Mouse (Mus musculus): ENCODE data around the gene Cxcl1. TPM values are rescaled to one million over a fixed set of nuclear protein-coding genes. Genes with fewer than 3 reads are reported as not detected.
A peak's percentile ranks its signal among the peaks of the same experiment; 100 is the strongest.
"Not testable (repeated sequence)": the region's sequence is repeated elsewhere in the genome, so short reads cannot be mapped to it uniquely, and the experiment has no call there.

Cxcl1 gene
- not detected in 2 replicates for polyA plus RNA-seq (2016; fragmentation: Nextera tagmentation; extraction: Ambion mirVana)

GRCm38 (mm10) chr5:90890519-90891463, at the start of gene Cxcl1:
Cxcl1 (plus strand) TSS chr5:90891241.
- H3K27ac ChIP-seq: peak within 1 kb of the TSS; percentile 72
- DNase-seq (ENCODE audit: low spot score): peak; percentile 49
- no peaks in the 10 kb centered on the region for H3K9me3 ChIP-seq
- peaks cover 9% of the 10 kb centered on the region; the same call in 1 of the 2 replicates for H3K27me3 ChIP-seq (ENCODE audit: insufficient read depth, poor library complexity, severe bottlenecking)
- H3K4me1 ChIP-seq (replicated peaks): peaks cover 11% of the 10 kb centered on the region; the same call in 1 of the 2 replicates
- 9% methylated on average over 30 of the region's 30 CpGs for WGBS
- H3K36me3 ChIP-seq: no peaks in the 10 kb centered on the region
- peak within 1 kb of the TSS; percentile 60 for H3K4me3 ChIP-seq

GRCm38 (mm10) chr5:90843891-90844290, 47.1 kb upstream of the Cxcl1 start:
- DNase-seq (ENCODE audit: low spot score): no peak
- no peaks in the 10 kb centered on the region for H3K9me3 ChIP-seq
- no peaks in the 10 kb centered on the region for H3K4me1 ChIP-seq (replicated peaks)
- no peaks in the 10 kb centered on the region for H3K36me3 ChIP-seq
- 88% methylated on average over 3 of the region's 3 CpGs for WGBS
- H3K27me3 ChIP-seq (ENCODE audit: insufficient read depth, poor library complexity, severe bottlenecking): no peaks in the 10 kb centered on the region
- H3K4me3 ChIP-seq: no peak overlapping the region
- no peak overlapping the region for H3K27ac ChIP-seq

GRCm38 (mm10) chr5:90850096-90850495, 40.9 kb upstream of the Cxcl1 start:
- H3K4me1 ChIP-seq (replicated peaks); H3K27me3 ChIP-seq (ENCODE audit: insufficient read depth, poor library complexity, severe bottlenecking); H3K27ac ChIP-seq; H3K9me3 ChIP-seq; H3K36me3 ChIP-seq; DNase-seq (ENCODE audit: low spot score); H3K4me3 ChIP-seq: not testable (repeated sequence)
- WGBS: 93% methylated on average over 7 of the region's 7 CpGs

- H3K27me3 ChIP-seq (ENCODE audit: insufficient read depth, poor library complexity, severe bottlenecking); H3K4me3 ChIP-seq; H3K27ac ChIP-seq; H3K36me3 ChIP-seq; H3K4me1 ChIP-seq (replicated peaks); DNase-seq (ENCODE audit: low spot score); H3K9me3 ChIP-seq: not testable (repeated sequence)
- 95% methylated on average over 11 of the region's 11 CpGs for WGBS
Observed at GRCm38 (mm10) chr5:90851391-90851790, 39.6 kb upstream of the Cxcl1 start.

GRCm38 (mm10) chr5:90853206-90853605, 37.8 kb upstream of the Cxcl1 start:
- Histone ChIP-seq H3K4me1 (replicated peaks) (no peaks in the 10 kb centered on the region), H3K9me3 (no peaks in the 10 kb centered on the region), H3K4me3 (no peak overlapping the region), H3K36me3 (no peaks in the 10 kb centered on the region), H3K27ac (no peak overlapping the region), H3K27me3 (ENCODE audit: insufficient read depth, poor library complexity, severe bottlenecking) (no peaks in the 10 kb centered on the region)
- no peak for DNase-seq (ENCODE audit: low spot score)
- 87% methylated on average over 4 of the region's 4 CpGs for WGBS

GRCm38 (mm10) chr5:90855308-90856230, 35.5 kb upstream of the Cxcl1 start:
- Histone ChIP-seq H3K36me3 (no peaks in the 10 kb centered on the region), H3K4me1 (replicated peaks) (no peaks in the 10 kb centered on the region), H3K9me3 (no peaks in the 10 kb centered on the region), H3K27me3 (ENCODE audit: insufficient read depth, poor library complexity, severe bottlenecking) (no peaks in the 10 kb centered on the region), H3K4me3 (no peak overlapping the region), H3K27ac (no peak overlapping the region)
- no peak for DNase-seq (ENCODE audit: low spot score)
- 84% methylated on average over 7 of the region's 7 CpGs for WGBS

DNA sequence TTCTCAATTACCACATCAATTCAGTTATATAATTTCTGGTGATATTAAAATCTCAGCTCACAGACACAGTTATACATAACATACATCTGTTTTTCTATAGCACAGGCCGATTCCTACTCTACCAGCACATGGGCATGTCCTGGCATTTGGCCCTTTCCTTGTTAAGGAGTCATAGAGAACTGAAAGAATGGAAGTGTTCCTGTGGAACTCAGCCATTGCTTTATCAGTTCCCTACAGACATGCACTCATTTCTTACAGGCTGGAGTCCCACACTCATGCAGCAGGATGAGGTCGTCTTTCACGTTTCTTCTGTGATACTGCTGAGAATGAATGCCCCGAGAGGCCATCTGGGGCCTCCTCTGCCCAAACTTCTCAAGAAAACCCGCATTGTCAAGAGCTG, 33.6 kb upstream of the Cxcl1 start:
- no peak overlapping the region for H3K27ac ChIP-seq
- H3K4me3 ChIP-seq: no peak overlapping the region
- H3K27me3 ChIP-seq (ENCODE audit: insufficient read depth, poor library complexity, severe bottlenecking): no peaks in the 10 kb centered on the region
- H3K36me3 ChIP-seq: no peaks in the 10 kb centered on the region
- H3K9me3 ChIP-seq: no peaks in the 10 kb centered on the region
- DNase-seq (ENCODE audit: low spot score): no peak
- no peaks in the 10 kb centered on the region for H3K4me1 ChIP-seq (replicated peaks)
- 83% methylated on average over 5 of the region's 5 CpGs for WGBS

DNA sequence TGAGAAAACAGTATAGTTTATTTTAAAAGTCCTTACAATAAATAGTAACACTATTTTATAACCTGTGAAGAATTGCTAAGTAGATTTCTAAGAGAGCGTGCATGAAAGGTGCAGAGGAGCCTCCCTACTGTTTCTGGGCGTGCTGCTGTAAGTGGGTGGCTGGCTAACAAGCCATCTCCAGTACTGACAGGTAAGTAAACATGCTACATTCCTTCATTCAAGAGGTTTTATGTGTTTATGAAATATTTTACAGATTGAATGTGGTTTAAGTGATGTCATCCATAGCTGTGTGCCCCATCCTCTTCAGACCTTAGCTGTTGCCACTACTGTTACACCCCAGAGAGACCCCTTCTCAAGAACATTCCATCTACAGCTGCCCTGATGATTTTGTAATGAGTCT, 32.6 kb upstream of the Cxcl1 start:
- no peaks in the 10 kb centered on the region for H3K4me1 ChIP-seq (replicated peaks)
- H3K27ac ChIP-seq: no peak overlapping the region
- H3K27me3 ChIP-seq (ENCODE audit: insufficient read depth, poor library complexity, severe bottlenecking): no peaks in the 10 kb centered on the region
- H3K4me3 ChIP-seq: no peak overlapping the region
- WGBS: 89% methylated on average over 2 of the region's 2 CpGs
- no peak for DNase-seq (ENCODE audit: low spot score)
- no peaks in the 10 kb centered on the region for H3K36me3 ChIP-seq
- H3K9me3 ChIP-seq: no peaks in the 10 kb centered on the region

DNA sequence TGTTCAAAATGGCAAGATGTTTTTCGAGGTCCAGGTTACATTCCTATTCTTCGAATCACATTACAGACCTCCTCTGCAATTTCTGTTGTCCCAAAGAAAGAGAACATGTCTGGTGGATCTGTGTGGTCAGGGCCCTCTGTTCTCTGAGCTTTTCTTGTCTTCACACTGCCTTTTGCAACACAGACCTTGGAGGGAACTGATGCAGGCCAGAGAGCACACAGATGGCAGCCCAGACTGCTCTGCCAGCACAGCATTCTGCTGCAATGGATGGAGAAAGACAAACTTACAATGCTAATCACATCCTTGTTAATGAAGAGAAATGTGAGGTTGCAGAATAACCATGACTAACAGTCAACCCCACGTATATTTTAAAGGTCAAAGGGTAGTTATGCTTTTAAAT, 32.0 kb upstream of the Cxcl1 start:
- Histone ChIP-seq H3K4me1 (replicated peaks) (no peaks in the 10 kb centered on the region), H3K9me3 (no peaks in the 10 kb centered on the region), H3K27ac (no peak overlapping the region), H3K36me3 (no peaks in the 10 kb centered on the region), H3K4me3 (no peak overlapping the region), H3K27me3 (ENCODE audit: insufficient read depth, poor library complexity, severe bottlenecking) (no peaks in the 10 kb centered on the region)
- no peak for DNase-seq (ENCODE audit: low spot score)
- 84% methylated on average over 3 of the region's 3 CpGs for WGBS

DNA sequence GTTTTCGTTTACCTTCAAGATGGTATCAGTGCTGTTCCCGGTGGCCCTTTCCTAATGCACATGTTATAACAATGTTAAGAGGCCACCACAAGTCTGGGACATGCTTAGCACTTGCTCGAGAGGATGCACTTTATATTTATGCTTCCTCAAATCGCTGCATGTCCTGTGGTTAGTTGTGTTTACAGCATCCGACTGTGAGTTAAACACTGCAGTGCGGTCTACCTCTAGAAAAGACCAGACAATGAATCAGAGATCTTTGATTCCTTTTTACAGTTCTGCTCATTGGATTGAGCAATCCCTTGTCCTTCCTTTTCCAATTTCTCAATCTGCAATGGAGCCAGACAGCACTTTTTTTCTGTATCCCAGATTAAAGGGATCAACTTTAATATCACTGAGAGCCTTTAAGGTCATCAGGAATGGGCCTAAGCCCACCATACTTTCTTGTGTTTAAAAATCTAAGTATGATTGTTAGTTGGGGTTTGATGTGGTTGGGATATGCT, 29.1 kb upstream of the Cxcl1 start:
- no peak for DNase-seq (ENCODE audit: low spot score)
- H3K9me3 ChIP-seq: no peaks in the 10 kb centered on the region
- H3K4me3 ChIP-seq: no peak overlapping the region
- H3K4me1 ChIP-seq (replicated peaks): no peaks in the 10 kb centered on the region
- WGBS: 86% methylated on average over 6 of the region's 6 CpGs
- no peak overlapping the region for H3K27ac ChIP-seq
- no peaks in the 10 kb centered on the region for H3K36me3 ChIP-seq
- H3K27me3 ChIP-seq (ENCODE audit: insufficient read depth, poor library complexity, severe bottlenecking): no peaks in the 10 kb centered on the region

DNA sequence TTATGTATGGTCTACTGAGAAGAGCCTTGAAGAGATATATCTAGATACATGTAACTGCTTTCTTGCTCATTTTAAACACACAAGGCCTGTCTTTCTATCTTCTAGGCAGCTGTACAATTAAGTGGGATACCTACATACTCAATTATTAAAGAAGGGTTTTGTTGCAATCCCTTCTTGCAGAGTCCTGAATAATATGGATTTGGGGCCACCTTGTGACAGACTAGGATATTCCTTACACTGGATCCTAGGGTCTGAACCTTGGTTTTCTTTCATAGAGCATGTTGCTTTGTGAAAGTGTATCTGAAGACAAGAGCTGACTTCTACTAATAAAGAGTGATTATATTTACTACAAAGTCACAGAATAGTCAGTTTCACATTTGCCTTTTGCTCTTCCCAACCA, 24.3 kb upstream of the Cxcl1 start:
- no peak overlapping the region for H3K4me3 ChIP-seq
- H3K36me3 ChIP-seq: no peaks in the 10 kb centered on the region
- H3K27me3 ChIP-seq (ENCODE audit: insufficient read depth, poor library complexity, severe bottlenecking): no peaks in the 10 kb centered on the region
- no peak overlapping the region for H3K27ac ChIP-seq
- H3K4me1 ChIP-seq (replicated peaks): no peaks in the 10 kb centered on the region
- no peak for DNase-seq (ENCODE audit: low spot score)
- no peaks in the 10 kb centered on the region for H3K9me3 ChIP-seq

- H3K4me1 ChIP-seq (replicated peaks): no peaks in the 10 kb centered on the region
- no peaks in the 10 kb centered on the region for H3K9me3 ChIP-seq
- H3K27ac ChIP-seq: no peak overlapping the region
- no peaks in the 10 kb centered on the region for H3K27me3 ChIP-seq (ENCODE audit: insufficient read depth, poor library complexity, severe bottlenecking)
- H3K36me3 ChIP-seq: no peaks in the 10 kb centered on the region
- 83% methylated on average over 7 of the region's 7 CpGs for WGBS
- H3K4me3 ChIP-seq: no peak overlapping the region
- DNase-seq (ENCODE audit: low spot score): no peak
Observed at GRCm38 (mm10) chr5:90872377-90872776, 18.7 kb upstream of the Cxcl1 start.

DNA sequence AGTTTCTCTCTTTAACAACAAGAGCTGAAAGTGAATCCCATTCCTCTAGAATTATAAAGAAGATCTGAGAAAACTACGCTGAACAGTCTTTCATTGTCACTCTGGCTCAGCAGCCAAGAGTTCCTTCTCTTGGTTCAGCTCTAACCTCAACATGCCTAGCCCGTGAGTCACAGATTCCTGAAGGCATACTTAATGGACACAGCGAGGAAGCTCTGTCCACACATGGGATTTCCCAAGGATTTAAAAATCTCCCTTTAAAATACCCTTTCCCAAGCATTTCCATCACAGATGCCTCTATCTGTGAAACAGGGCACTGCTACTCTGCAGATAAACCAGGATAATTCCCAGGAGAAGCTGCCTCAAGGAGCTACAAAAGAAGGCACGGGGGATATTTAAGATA, 15.0 kb upstream of the Cxcl1 start:
- H3K27ac ChIP-seq: no peak overlapping the region

More for the DNA sequence above, 15.0 kb upstream of the Cxcl1 start:
- no peaks in the 10 kb centered on the region for H3K9me3 ChIP-seq
- no peak for DNase-seq (ENCODE audit: low spot score)
- no peaks in the 10 kb centered on the region for H3K27me3 ChIP-seq (ENCODE audit: insufficient read depth, poor library complexity, severe bottlenecking)
- no peak overlapping the region for H3K4me3 ChIP-seq
- WGBS: 82% methylated on average over 4 of the region's 4 CpGs
- no peaks in the 10 kb centered on the region for H3K36me3 ChIP-seq
- H3K4me1 ChIP-seq (replicated peaks): no peaks in the 10 kb centered on the region
